Mouse (Mus musculus) large intestine, adult 2 months (tissue): Measurements from ENCODE around the gene Nfasc. TPM values are rescaled to one million over a fixed set of nuclear protein-coding genes. Genes with fewer than 3 reads are reported as not detected.

ENCODE experiments used
- DNase-seq: peaks from one replicate; pipeline ENCODE4 v3.0.0-alpha.2; 2012; ENCODE audit warnings: low read depth, low spot score
- WGBS: fragments of 180-500 bp; shearing (Covaris S2); methylation state at CpG from one replicate; pipeline ENCODE4 v1.1.7; 2018; 5-methylcytosine and 5-hydroxymethylcytosine counted together
- polyA plus RNA-seq: library from polyadenylated mRNA; depleted of rRNA; stranded (reverse); fragments of >200 nt; gene quantifications from 2 replicates; pipeline ENCODE4 v1.2.3, GENCODE M21; 2012; rRNA removed

The Nfasc gene
- 1.2 and 1.8 TPM in 2 replicates for polyA plus RNA-seq

DNA sequence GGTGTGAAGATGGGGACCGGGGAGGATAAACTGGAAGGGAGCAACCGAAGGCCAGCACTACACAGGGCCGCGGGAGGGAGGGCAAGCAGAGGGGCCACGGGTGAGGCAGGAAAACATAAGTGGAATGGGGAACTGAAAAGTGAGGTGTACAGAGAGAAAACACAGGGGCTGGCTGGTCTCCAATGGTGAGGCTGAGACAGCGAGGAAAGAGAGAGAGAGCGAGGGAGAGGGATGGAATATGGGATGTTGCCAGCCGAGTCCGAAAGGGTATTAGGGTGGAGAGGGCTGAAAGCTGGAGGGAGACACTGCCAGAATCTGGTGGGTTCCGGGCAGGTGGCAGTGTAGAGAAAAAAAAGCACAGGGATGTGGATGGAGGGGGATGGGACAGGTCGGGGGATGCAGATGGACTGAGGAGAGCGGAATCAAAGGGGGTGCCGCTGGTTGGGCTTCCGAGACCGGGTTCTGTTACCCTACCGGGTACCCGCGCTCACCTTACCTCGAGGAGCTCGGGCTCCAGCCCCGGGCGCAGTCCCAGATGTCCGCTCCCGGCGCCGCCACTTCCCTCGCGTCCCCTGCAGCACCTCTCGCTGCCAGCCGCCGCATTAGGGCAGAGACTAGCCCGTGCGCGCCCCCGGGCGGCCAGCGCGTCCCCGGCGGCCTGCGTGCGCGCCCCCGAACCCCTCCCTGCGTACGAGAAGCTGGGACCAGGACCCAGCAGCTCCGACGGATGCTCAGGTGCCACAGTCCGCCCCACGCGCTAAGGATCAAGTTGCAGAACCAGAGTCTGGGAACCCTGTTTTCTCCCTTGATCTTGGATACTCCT is at the start of gene Nfasc:
Gene Nfasc (minus strand): TSS at position 623 of the 823 bp plus-strand sequence.
- DNase-seq: no peak
- 7% methylated on average over 47 of the region's 51 CpGs for WGBS

GRCm38 (mm10) chr1:132791049-132791448 is 49.5 kb upstream of the Nfasc start:
- no peak for DNase-seq
- 89% methylated on average over 6 of the region's 6 CpGs for WGBS

DNA sequence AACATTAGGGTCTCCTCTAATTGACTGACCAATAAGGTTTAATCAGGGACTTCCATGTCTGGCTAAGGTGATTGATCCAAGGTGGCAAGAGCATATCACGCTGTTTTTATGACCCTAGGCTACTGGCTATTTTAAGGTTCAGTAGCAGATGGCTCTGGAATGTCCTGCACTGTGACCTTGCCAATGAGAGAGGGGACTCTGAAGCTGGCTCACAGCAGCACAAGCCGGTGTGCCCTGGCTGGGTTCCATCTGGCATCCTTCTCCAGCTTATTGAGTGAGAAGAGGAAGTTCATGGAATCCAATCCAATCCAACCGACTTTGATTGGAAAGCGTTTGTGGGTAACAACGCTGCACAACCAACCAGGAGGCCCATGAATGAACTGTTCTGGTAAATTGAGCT is 45.3 kb upstream of the Nfasc start:
- no peak for DNase-seq

GRCm38 (mm10) chr1:132781607-132782445 is 40.2 kb upstream of the Nfasc start:
- WGBS: 72% methylated on average over 13 of the region's 13 CpGs

More for the DNA sequence above, 45.3 kb upstream of the Nfasc start:
- 57% methylated on average over 5 of the region's 5 CpGs for WGBS

GRCm38 (mm10) chr1:132780961-132781360 is 39.4 kb upstream of the Nfasc start:
- WGBS: 80% methylated on average over 5 of the region's 5 CpGs
- no peak for DNase-seq

More at GRCm38 (mm10) chr1:132781607-132782445, 40.2 kb upstream of the Nfasc start:
- no peak for DNase-seq

- 79% methylated on average over 1 of the region's 1 CpGs for WGBS
- no peak for DNase-seq
Observed at GRCm38 (mm10) chr1:132780254-132780653, 38.7 kb upstream of the Nfasc start.

GRCm38 (mm10) chr1:132774959-132775358 is 33.4 kb upstream of the Nfasc start:
- DNase-seq: no peak
- 81% methylated on average over 6 of the region's 6 CpGs for WGBS

GRCm38 (mm10) chr1:132771377-132771776 is 29.8 kb upstream of the Nfasc start:
- WGBS: 15% methylated on average over 5 of the region's 5 CpGs
- no peak for DNase-seq

- 56% methylated on average over 3 of the region's 3 CpGs for WGBS
Observed at GRCm38 (mm10) chr1:132769559-132769958, 28.0 kb upstream of the Nfasc start.

DNA sequence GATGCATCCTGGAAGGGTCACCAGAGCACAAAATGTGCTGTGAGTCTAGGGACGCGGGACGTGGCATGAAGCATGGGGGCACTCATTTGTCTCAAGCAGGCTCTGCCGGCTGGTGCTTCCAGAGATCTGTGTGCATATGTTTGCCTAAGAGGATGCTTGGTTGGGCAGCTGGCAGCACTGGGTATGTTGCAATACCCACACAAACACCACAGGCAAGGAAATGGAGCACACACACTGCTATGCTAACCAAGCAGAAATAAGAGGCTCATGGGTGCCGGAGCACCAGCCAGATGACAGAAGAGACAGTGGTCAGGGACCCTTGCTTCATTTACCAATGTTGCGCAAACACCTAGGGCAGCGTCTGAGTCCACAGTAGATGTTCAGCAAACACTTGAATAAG is 25.8 kb upstream of the Nfasc start:
- WGBS: 84% methylated on average over 7 of the region's 7 CpGs
- no peak for DNase-seq

More at GRCm38 (mm10) chr1:132769559-132769958, 28.0 kb upstream of the Nfasc start:
- no peak for DNase-seq

DNA sequence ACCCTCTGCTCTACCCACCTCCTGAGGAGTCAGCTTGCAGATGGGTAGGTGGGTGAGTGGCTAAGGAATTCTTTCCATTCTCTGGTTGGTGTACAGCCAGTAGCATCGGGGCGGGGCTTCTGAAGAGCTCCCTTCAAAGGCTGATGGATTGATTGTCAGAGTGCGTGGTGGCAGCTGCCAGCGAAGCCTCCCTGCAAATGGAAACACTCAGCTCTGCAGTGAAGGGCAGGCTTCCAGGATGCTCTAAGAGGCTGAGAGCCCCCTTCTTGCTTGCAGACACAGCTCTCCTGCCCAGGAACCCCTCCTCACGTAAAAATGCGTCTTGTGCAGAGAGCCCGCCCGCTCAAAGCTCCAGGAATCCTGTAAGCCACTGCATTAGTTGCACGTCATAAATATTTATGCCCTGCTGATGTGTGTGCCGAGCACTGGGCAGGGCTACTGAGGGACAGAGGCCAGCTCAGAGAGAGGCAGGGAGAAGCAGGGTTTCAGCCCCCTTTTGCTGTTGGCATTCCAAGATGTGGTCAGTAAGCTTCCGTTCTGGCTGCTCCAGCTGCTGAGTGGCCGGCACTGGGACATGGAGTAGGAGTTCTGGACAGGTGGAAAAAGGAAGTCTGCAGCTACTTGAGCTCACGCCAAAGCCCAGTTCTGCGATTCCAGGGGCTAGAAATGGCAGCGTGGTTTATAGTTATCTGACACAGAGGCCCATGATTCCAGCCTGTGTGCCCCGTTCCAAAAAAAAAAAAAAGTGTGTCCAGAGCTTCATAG is 24.5 kb upstream of the Nfasc start:
- DNase-seq: no peak
- WGBS: 22% methylated on average over 16 of the region's 16 CpGs

DNA sequence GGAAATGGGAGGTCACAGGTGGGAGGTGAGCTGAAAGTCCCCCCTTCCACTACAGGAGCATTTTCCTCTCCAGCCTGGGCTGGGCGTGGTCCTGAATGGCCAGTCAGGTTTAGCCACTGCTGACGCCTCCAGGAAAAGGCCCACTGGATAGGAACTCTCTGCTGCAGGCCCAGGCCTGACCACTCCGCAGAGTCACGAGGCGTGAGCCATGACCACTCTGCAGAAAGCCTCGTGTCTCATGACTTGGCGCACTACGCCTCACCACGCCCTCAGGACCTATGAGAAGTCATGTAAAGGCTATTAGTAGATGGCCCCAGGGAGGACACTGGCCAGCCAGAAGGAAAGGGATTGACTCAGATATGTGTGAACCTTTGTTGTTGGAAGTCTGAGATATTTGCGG is 23.6 kb upstream of the Nfasc start:
- DNase-seq: no peak
- WGBS: 53% methylated on average over 10 of the region's 10 CpGs

DNA sequence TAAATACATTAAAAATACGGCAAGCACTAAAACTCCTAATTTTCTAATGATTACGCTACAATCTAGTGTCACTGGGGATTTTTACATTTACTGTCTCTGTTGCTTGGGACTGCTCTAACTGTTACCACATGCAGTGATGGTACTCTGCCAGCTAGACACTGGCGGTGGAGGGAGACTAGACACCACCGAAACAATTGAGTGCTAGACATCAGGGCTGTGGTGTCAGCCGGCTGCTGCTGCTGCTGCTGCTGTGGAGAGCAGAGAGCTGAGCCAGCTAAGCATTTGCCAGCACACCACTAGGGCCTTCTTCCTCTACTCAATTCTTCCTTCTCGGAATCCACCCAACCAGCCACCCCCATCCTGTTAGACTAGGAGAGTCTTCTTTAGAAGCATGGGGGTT is 17.8 kb upstream of the Nfasc start:
- DNase-seq: no peak
- WGBS: 68% methylated on average over 6 of the region's 6 CpGs

DNA sequence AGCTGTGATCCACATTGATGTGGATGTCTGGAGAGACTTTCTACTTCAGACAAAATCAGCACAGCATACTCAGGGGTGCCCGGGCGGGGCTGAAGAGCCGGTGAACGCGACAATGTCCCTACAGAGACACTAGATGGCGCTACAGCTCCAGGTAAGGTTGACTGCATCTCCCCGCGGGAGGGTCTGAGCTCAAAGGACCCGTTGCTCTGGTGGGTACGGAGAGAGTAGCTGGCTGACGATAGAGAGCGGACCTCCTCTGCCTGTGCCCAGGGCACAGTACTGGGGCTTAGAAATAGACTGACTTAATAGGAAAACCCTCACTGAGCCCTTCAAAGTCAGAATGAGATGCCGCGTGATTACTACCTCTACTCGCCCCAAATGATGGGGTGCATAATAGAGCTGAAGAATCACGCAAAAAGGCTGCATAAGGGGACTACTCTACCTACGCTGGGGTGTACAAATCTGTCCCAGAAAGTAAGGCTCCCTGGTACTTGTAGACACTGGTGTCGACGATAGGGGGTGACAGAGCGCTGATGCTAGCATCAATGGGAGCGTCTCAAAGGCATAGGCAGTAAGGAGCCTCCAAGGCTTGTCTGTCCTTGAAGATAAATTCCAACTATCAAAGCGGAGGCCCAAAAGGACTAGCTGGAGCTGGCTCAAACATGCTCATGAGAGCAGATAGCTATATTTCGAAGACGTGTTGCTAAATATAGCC is 17.2 kb upstream of the Nfasc start:
- 8% methylated on average over 24 of the region's 24 CpGs for WGBS

DNA sequence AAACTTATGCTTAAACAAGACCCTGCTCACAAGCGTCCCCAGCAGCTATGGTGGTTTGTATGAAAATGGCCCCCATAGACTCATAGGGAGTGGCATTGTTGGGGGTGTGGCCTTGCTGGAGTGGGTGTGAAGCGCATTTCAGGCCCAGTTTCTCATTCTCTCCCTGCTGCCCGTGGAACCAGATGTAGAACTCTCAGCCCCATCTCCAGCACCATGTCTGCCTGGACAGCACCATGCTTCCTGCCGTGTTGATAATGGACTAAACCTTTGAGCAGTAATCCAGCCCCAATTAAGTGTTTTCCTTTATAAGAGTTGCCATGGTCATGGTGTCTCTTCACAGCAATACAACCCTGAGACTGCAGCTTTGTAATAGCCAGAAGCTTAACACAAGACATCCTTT is 13.6 kb upstream of the Nfasc start:
- no peak for DNase-seq
- 40% methylated on average over 4 of the region's 4 CpGs for WGBS

More for the DNA sequence above, 17.2 kb upstream of the Nfasc start:
- DNase-seq: no peak

DNA sequence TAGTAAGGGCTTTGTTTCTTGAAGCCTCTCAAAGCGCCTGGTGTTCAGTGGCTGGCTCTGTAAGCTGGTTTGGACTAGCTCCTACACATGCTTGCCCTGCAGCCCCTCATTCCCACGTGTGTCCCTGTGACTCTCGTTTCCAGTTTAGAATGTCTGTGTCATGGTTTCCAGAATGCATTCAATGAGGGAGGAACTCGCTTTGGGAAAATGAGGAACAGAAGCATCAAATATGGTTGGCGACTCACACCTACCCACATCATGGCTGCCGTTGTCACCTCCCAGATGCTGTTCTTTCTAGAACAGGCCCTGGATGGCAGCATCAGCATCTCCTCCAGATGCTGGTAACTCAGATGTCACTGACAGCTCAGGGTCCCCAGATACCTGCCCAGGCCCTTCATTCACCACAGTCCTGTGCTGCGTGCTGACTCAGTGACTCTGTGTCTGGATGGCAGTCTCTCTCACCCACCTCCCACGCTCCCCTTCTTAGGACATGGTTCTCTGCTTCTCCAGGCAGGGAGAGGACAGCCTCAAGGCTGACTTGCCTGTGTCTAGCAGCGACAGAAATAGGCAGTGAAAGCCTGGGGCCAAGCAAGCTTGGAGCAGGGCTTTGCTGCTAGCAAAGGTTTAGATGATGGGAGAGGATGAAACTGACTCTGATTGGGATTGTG is 7.8 kb upstream of the Nfasc start:
- no peak for DNase-seq
- 75% methylated on average over 9 of the region's 9 CpGs for WGBS

GRCm38 (mm10) chr1:132746302-132746701 is 4.7 kb upstream of the Nfasc start:
- 79% methylated on average over 9 of the region's 9 CpGs for whole genome bisulfite sequencing
- DNase-seq: no peak

GRCm38 (mm10) chr1:132745636-132746035 is 4.0 kb upstream of the Nfasc start:
- WGBS: 68% methylated on average over 6 of the region's 6 CpGs
- no peak for DNase-seq

- DNase-seq: no peak
- 3% methylated on average over 11 of the region's 11 CpGs for WGBS
Observed at GRCm38 (mm10) chr1:132739077-132739521, 2.5 kb downstream of the Nfasc start.
